In genomic region chr13:37598165-37598775, GRCm38 (mm10) we compare ENCODE assay signal across 18 mouse cellular contexts.
DNase-seq lines count a peak whose midpoint lies in the region; ATAC-seq and TF ChIP-seq lines count a peak whose summit lies in the region.
"Had no signal": no experiment of that assay in that cellular context is flagged by ENCODE, and none has a peak within 500 bp of the region (broad histone marks: within the 10 kb centered on the region; RNA-seq: fewer than 3 reads in every experiment).

No protein-coding gene starts in this region.

- TF ChIP-seq POLR2A in thymus, adult 2 months (IDR thresholded peaks at IDR 0.05; ENCODE audit: control insufficient read depth, extremely low read depth, insufficient read depth, low read length, poor library complexity), result no peak

- DNase-seq in heart, adult 8-10 months (ENCODE audit: low spot score), result no peak
- no peak for DNase-seq in thymus, adult 2 months
- no peak for DNase-seq in thymus, adult 18-20 months
- DNase-seq in kidney, postnatal 14 days, result peak; percentile 79
- no peak for DNase-seq in hindbrain, embryonic 10.5 days (ENCODE audit: low spot score)
- DNase-seq: cerebellum, adult 11-12 months; cerebellum, postnatal 36 days; gastrocnemius, postnatal 36 days; lung, postnatal 10 days; spleen, adult 18-20 months had no signal

- no peak overlapping the region for H3K4me3 ChIP-seq in heart, embryonic 14.5 days (ENCODE audit: control insufficient read depth in 1 of 2, insufficient read depth in 1 of 2, low read depth in 1 of 2, low read length in 2 of 2)
- H3K4me3 ChIP-seq in thymus, adult 2 months (ENCODE audit: control insufficient read depth, insufficient read depth, low read length), result no peak overlapping the region
- H3K4me3 ChIP-seq in hindbrain, embryonic 10.5 days, result no peak overlapping the region
- H3K4me3 ChIP-seq: hindbrain, embryonic 15.5 days; layer of hippocampus, adult 2 months; limb, embryonic 13.5 days; midbrain, embryonic 13.5 days; myocyte had no signal

- H3K4me1 ChIP-seq in heart, embryonic 14.5 days (ENCODE audit: control insufficient read depth in 2 of 2, insufficient read depth in 2 of 2, low read length in 2 of 2), result peaks cover 20 to 43% of the 10 kb centered on the region in 2 experiments
- peaks cover 22% of the 10 kb centered on the region for H3K4me1 ChIP-seq in thymus, adult 2 months (replicated peaks; ENCODE audit: control insufficient read depth, insufficient read depth, low read length)
- H3K4me1 ChIP-seq in hindbrain, embryonic 10.5 days (replicated peaks), result no peaks in the 10 kb centered on the region; the same call in 1 of the 2 replicates
- H3K4me1 ChIP-seq: hindbrain, embryonic 15.5 days; limb, embryonic 13.5 days; midbrain, embryonic 13.5 days had no signal

- peak overlapping the region; percentile 12; the same call in 1 of the 2 replicates for H3K9ac ChIP-seq in heart, embryonic 14.5 days (ENCODE audit: low read length)
- H3K9ac ChIP-seq: hindbrain, embryonic 15.5 days; limb, embryonic 13.5 days; midbrain, embryonic 13.5 days had no signal

- H3K27me3 ChIP-seq in heart, embryonic 14.5 days (ENCODE audit: control insufficient read depth, insufficient read depth, low read length), result no peaks in the 10 kb centered on the region
- no peaks in the 10 kb centered on the region for H3K27me3 ChIP-seq in thymus, adult 2 months (ENCODE audit: control insufficient read depth, insufficient read depth, low read length)
- no peaks in the 10 kb centered on the region for H3K27me3 ChIP-seq in hindbrain, embryonic 10.5 days (ENCODE audit: insufficient read depth, poor library complexity, severe bottlenecking)
- H3K27me3 ChIP-seq: hindbrain, embryonic 15.5 days; limb, embryonic 13.5 days; Patski had no signal

- 0 out of 4 replicates have a peak overlapping the region, but pooled peaks of 1 of the 2 experiments have one; percentile 6 for H3K27ac ChIP-seq in heart, embryonic 14.5 days (replicated peaks in 1 of 2; ENCODE audit: control insufficient read depth in 1 of 2, insufficient read depth in 1 of 2, low read depth in 2 of 2, low read length in 2 of 2)
- peak overlapping the region; percentile 44; the same call in 1 of the 2 replicates for H3K27ac ChIP-seq in thymus, adult 2 months (ENCODE audit: control insufficient read depth, insufficient read depth, low read length)
- H3K27ac ChIP-seq in hindbrain, embryonic 10.5 days, result no peak overlapping the region
- H3K27ac ChIP-seq: hindbrain, embryonic 15.5 days; layer of hippocampus, adult 2 months; limb, embryonic 13.5 days; midbrain, embryonic 13.5 days had no signal

- no peak overlapping the region for H3K4me2 ChIP-seq in heart, embryonic 14.5 days (ENCODE audit: low read length)
- H3K4me2 ChIP-seq: hindbrain, embryonic 15.5 days; limb, embryonic 13.5 days; midbrain, embryonic 13.5 days had no signal

- no peak for TF ChIP-seq CTCF in thymus, adult 2 months (IDR thresholded peaks at IDR 0.05; ENCODE audit: borderline replicate concordance, control insufficient read depth, extremely low read depth, insufficient read depth, low read length, poor library complexity)

- ATAC-seq in heart, embryonic 14.5 days (ENCODE audit: insufficient number of reproducible peaks, insufficient read depth, low FRiP score, low read depth), result no peak; the same call in 1 of the 2 replicates
- no peak for ATAC-seq in granulocyte monocyte progenitor cell, adult 5-6 weeks (replicated peaks; ENCODE audit: poor library complexity, severe bottlenecking)
- ATAC-seq: midbrain, embryonic 13.5 days; Patski had no signal

- no peaks in the 10 kb centered on the region for H3K36me3 ChIP-seq in heart, embryonic 14.5 days (ENCODE audit: control insufficient read depth, insufficient read depth, low read length)
- no peaks in the 10 kb centered on the region for H3K36me3 ChIP-seq in thymus, adult 2 months (ENCODE audit: control insufficient read depth, insufficient read depth, low read length)
- H3K36me3 ChIP-seq in hindbrain, embryonic 10.5 days, result no peaks in the 10 kb centered on the region
- H3K36me3 ChIP-seq: hindbrain, embryonic 15.5 days; limb, embryonic 13.5 days; midbrain, embryonic 13.5 days had no signal

- WGBS in heart, embryonic 14.5 days, result 50% methylated on average over 10 of the region's 10 CpGs
- WGBS in thymus, adult 2 months, result 93% methylated on average over 10 of the region's 10 CpGs
- 82% methylated on average over 10 of the region's 10 CpGs for WGBS in hindbrain, embryonic 10.5 days

- no peaks in the 10 kb centered on the region for H3K9me3 ChIP-seq in heart, embryonic 14.5 days (ENCODE audit: control insufficient read depth, low read length)
- no peaks in the 10 kb centered on the region for H3K9me3 ChIP-seq in hindbrain, embryonic 10.5 days
- H3K9me3 ChIP-seq: hindbrain, embryonic 15.5 days; limb, embryonic 13.5 days; midbrain, embryonic 13.5 days had no signal
